Mouse (Mus musculus) megakaryocyte, embryonic 14.5 days (primary cell): Measurements from ENCODE around the gene Plscr1.

Experiments used
- FLI1 ChIP-seq: IDR thresholded peaks from 2 replicates; pipeline ENCODE4 v1.6.1; 2012; ENCODE audit warnings: low read length, inconsistent platforms, mixed read lengths
- GATA1 ChIP-seq: IDR thresholded peaks from 3 replicates; pipeline ENCODE4 v1.6.1; 2012; ENCODE audit warnings: mixed read lengths, low read length, inconsistent platforms, borderline replicate concordance

GRCm38 (mm10) chr9:92221480-92221879 lies 28.1 kb upstream of the Plscr1 start:
- TF ChIP-seq GATA1 (no peak), FLI1 (no peak)
